Mouse (Mus musculus) heart, embryonic 14.5 days (tissue): Measurements from ENCODE around the gene Gm37240. TPM values are rescaled to one million over a fixed set of nuclear protein-coding genes. Genes with fewer than 3 reads are reported as not detected.

Source experiments
- ATAC-seq: fragments of 200-750 bp; cut with Nextera tagmentation; 2 replicates; pipeline ENCODE4 v1.8.0; 2017; ENCODE audit warnings: low read depth, moderate TSS enrichment; ENCODE audit not compliant: insufficient number of reproducible peaks, insufficient read depth, low FRiP score
- H3K27ac ChIP-seq, 2 experiments: fragments of 200-500 bp in 1 of 2; fragments of 300-500 bp in 1 of 2; sonication (generic) in 1 of 2; replicated peaks in 1 of 2; 2 replicates each; pipeline ENCODE4 v1.5.1; 2012 to 2014; ENCODE audit warnings: low read depth in 2 of 2, low read length in 2 of 2, control low read depth in 1 of 2, mild to moderate bottlenecking in 1 of 2, mixed read lengths in 1 of 2; ENCODE audit not compliant: control insufficient read depth in 1 of 2, insufficient read depth in 1 of 2
- H3K27me3 ChIP-seq: fragments of 300-500 bp; sonication (generic); 2 replicates; pipeline ENCODE4 v1.6.1; 2014; ENCODE audit warnings: mild to moderate bottlenecking, low read length, control low read depth; ENCODE audit not compliant: control insufficient read depth, insufficient read depth
- H3K36me3 ChIP-seq: fragments of 300-500 bp; sonication (generic); 2 replicates; pipeline ENCODE4 v1.6.1; 2014; ENCODE audit warnings: mild to moderate bottlenecking, control low read depth, low read length, mixed read lengths; ENCODE audit not compliant: control insufficient read depth, insufficient read depth
- H3K4me1 ChIP-seq, 2 experiments: fragments of 200-500 bp in 1 of 2; fragments of 300-500 bp in 1 of 2; sonication (generic) in 1 of 2; 2 replicates each; pipeline ENCODE4 v1.6.1; 2012 to 2014; ENCODE audit warnings: low read length in 2 of 2, control low read depth in 1 of 2, mixed read lengths in 1 of 2; ENCODE audit not compliant: control insufficient read depth in 2 of 2, insufficient read depth in 2 of 2
- H3K4me2 ChIP-seq: fragments of 300-500 bp; sonication (generic); 2 replicates; pipeline ENCODE4 v1.6.1; 2014; ENCODE audit warnings: mild to moderate bottlenecking, low read length
- H3K4me3 ChIP-seq, 2 experiments: fragments of 200-500 bp in 1 of 2; fragments of 300-500 bp in 1 of 2; sonication (generic) in 1 of 2; 2 replicates each; pipeline ENCODE4 v1.5.1; 2012 to 2014; ENCODE audit warnings: low read length in 2 of 2, mild to moderate bottlenecking in 2 of 2, control low read depth in 1 of 2, low read depth in 1 of 2, moderate library complexity in 1 of 2; ENCODE audit not compliant: control insufficient read depth in 1 of 2, insufficient read depth in 1 of 2
- H3K9ac ChIP-seq: fragments of 300-500 bp; sonication (generic); 2 replicates; pipeline ENCODE4 v1.6.1; 2014; ENCODE audit warnings: mild to moderate bottlenecking, low read length
- H3K9me3 ChIP-seq: fragments of 300-500 bp; sonication (generic); 2 replicates; pipeline ENCODE4 v1.6.1; 2016; ENCODE audit warnings: low read length, control low read depth; ENCODE audit not compliant: control insufficient read depth
- WGBS: fragments of 180-500 bp; shearing (Covaris S2); extraction: QIAGEN DNeasy Blood & Tissue Kit; methylation state at CpG from one replicate; pipeline ENCODE4 v1.1.7; 2014; 5-methylcytosine and 5-hydroxymethylcytosine counted together
- polyA plus RNA-seq: library from polyadenylated mRNA; unstranded; fragments of >200 nt; fragmentation: Nextera tagmentation; extraction: Ambion mirVana; gene quantifications from 2 replicates; pipeline ENCODE4 v1.2.1, GENCODE M21; 2014

The Gm37240 gene
- polyA plus RNA-seq, 1 experiment from 2014 or later = 12.3 TPM

- 83% methylated on average over 9 of the region's 9 CpGs for WGBS
- no peak for ATAC-seq
- Histone ChIP-seq H3K4me2 (no peak overlapping the region), H3K36me3 (no peaks in the 10 kb centered on the region), H3K4me3 (no peak overlapping the region), H3K4me1 (no peaks in the 10 kb centered on the region), H3K9me3 (no peaks in the 10 kb centered on the region), H3K27me3 (no peaks in the 10 kb centered on the region), H3K9ac (no peak overlapping the region), H3K27ac (no peak overlapping the region)
Measured at GRCm38 (mm10) chr3:85295229-85295628, 592.1 kb downstream of the Gm37240 start.

DNA sequence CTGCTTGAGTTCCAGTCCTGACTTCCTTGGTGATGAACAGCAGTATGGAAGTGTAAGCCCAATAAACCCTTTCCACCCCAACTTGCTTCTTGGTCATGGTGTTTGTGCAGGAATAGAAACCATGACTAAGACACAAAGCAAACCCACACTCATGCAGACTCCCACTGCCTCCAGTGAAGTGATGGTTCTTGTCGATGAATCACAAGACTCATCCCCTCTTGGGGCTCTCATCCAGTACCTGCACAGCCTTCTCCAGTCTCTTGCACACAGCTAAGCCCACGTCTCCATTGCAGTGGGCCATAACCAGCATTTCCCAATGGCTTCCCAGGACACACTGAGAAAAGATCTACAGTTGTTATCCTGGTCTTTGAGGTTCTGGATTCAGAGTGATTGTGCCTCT lies 599.7 kb downstream of the Gm37240 start:
- H3K4me2 ChIP-seq = no peak overlapping the region
- WGBS = 65% methylated on average over 2 of the region's 2 CpGs
- H3K9me3 ChIP-seq = no peaks in the 10 kb centered on the region
- no peak overlapping the region for H3K4me3 ChIP-seq
- no peak overlapping the region for H3K9ac ChIP-seq
- ATAC-seq = no peak
- H3K27me3 ChIP-seq = no peaks in the 10 kb centered on the region
- H3K27ac ChIP-seq = no peak overlapping the region
- H3K4me1 ChIP-seq = no peaks in the 10 kb centered on the region
- no peaks in the 10 kb centered on the region for H3K36me3 ChIP-seq

DNA sequence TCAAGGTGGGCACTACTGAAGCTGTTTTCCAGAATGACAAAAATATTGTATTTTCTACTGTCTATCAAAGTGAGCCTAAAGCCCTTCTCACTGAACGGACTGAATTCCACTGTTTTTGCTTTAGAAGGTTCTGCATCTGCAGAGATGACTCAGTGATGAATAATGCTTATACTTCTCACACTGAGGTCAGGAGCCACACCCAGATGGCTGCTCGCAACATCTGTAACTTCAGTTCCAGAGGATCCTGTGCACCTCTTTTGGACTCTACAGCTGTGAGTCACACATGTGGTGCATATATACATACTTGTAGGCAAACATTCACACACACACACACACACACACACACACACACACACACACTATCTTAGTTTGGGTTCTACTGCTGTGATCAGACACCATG lies 602.8 kb downstream of the Gm37240 start:
- no peak overlapping the region for H3K4me3 ChIP-seq
- H3K27ac ChIP-seq = no peak overlapping the region
- ATAC-seq = no peak
- H3K27me3 ChIP-seq = no peaks in the 10 kb centered on the region
- no peaks in the 10 kb centered on the region for H3K4me1 ChIP-seq
- no peaks in the 10 kb centered on the region for H3K9me3 ChIP-seq
- no peak overlapping the region for H3K4me2 ChIP-seq
- H3K9ac ChIP-seq = no peak overlapping the region
- no peaks in the 10 kb centered on the region for H3K36me3 ChIP-seq
- 72% methylated on average over 2 of the region's 2 CpGs for WGBS

DNA sequence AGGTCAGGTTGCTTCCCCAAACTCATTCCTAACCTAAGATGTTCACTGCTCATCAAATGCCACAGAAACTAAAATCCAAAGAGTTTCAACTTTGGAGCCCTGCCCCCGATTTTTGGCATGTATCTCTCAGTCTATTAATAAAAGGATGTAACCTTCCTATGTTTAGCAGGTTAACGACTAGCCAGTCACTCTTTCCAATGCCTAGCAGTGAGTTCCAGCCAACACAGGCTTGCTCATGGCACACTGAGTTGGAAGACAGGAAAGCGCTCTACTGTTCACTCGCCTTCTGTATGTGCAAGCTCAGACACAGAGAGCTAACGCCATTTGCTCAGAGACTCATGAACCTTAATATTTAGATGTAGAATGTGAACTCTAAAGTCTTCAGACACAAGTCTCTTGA lies 604.5 kb downstream of the Gm37240 start:
- Histone ChIP-seq H3K27ac (no peak overlapping the region), H3K4me2 (no peak overlapping the region), H3K4me1 (no peaks in the 10 kb centered on the region), H3K36me3 (no peaks in the 10 kb centered on the region), H3K9ac (no peak overlapping the region), H3K9me3 (no peaks in the 10 kb centered on the region), H3K4me3 (no peak overlapping the region), H3K27me3 (no peaks in the 10 kb centered on the region)
- WGBS = 78% methylated on average over 5 of the region's 5 CpGs
- no peak for ATAC-seq

GRCm38 (mm10) chr3:85275075-85275474 lies 612.2 kb downstream of the Gm37240 start:
- no peaks in the 10 kb centered on the region for H3K36me3 ChIP-seq
- H3K27me3 ChIP-seq = no peaks in the 10 kb centered on the region
- 0 out of 4 replicates have a peak overlapping the region, but pooled peaks of 1 of the 2 experiments have one; percentile 3 for H3K27ac ChIP-seq
- no peak overlapping the region for H3K4me3 ChIP-seq
- peak; percentile 61 for ATAC-seq
- 16% methylated on average over 10 of the region's 10 CpGs for WGBS
- no peaks in the 10 kb centered on the region for H3K9me3 ChIP-seq
- peak overlapping the region; percentile 35 for H3K4me2 ChIP-seq
- H3K4me1 ChIP-seq = peaks cover 10 to 13% of the 10 kb centered on the region in 2 experiments
- no peak overlapping the region for H3K9ac ChIP-seq

DNA sequence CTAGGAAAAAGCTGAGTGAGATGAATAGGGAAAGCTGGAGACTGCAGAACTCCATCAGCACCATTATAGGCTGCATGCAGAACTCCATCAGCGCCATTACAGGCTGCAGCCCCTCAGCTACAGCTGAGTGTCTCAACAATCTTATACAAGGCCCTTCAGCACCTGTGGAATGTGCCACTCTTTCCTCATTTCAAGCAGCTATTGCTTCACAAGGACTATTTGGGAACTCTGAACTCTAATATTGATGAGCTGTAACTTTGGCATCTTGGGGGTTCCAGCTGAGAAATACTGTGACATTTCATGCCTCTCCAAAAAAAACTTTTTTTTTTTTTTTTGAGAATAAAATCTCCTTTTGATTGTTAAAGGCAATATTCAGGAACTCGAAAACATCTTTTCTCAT lies 615.8 kb downstream of the Gm37240 start:
- Histone ChIP-seq H3K4me2 (no peak overlapping the region), H3K27ac (no peak overlapping the region), H3K9me3 (peaks cover 7% of the 10 kb centered on the region; the same call in 1 of the 2 replicates), H3K4me3 (no peak overlapping the region), H3K9ac (no peak overlapping the region), H3K27me3 (no peaks in the 10 kb centered on the region), H3K36me3 (no peaks in the 10 kb centered on the region), H3K4me1 (peaks cover 10 to 13% of the 10 kb centered on the region in 2 experiments)
- 90% methylated on average over 2 of the region's 2 CpGs for WGBS
- no peak for ATAC-seq

GRCm38 (mm10) chr3:85264963-85265362 lies 622.4 kb downstream of the Gm37240 start:
- no peaks in the 10 kb centered on the region for H3K36me3 ChIP-seq
- H3K9ac ChIP-seq = no peak overlapping the region
- WGBS = 66% methylated on average over 2 of the region's 2 CpGs
- H3K4me2 ChIP-seq = no peak overlapping the region
- ATAC-seq = no peak
- peaks cover 7% of the 10 kb centered on the region; the same call in 1 of the 2 replicates for H3K9me3 ChIP-seq
- no peak overlapping the region for H3K27ac ChIP-seq
- no peak overlapping the region for H3K4me3 ChIP-seq
- H3K27me3 ChIP-seq = no peaks in the 10 kb centered on the region
- H3K4me1 ChIP-seq = peaks cover 4 to 10% of the 10 kb centered on the region in 2 experiments

DNA sequence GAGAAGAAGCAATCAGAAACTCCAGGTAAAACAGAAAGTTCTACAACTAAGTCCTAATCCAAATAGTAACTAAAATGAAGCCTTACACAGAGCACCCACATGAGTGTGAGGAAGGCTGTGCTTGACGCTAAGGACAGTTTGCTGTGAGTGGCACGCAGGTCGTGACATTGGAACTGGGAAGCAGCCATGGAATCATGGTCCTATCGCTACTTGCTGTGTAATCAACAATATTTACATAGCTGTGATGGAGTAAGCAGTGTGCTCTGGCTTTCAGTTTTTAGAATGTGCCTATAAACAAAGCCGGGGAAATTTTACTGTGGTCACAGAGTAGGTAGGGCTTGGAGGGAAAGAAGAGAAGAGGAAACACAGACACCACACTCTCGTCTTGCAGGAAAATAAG lies 622.8 kb downstream of the Gm37240 start:
- no peak for ATAC-seq
- peaks cover 4 to 10% of the 10 kb centered on the region in 2 experiments for H3K4me1 ChIP-seq
- H3K27ac ChIP-seq = no peak overlapping the region
- no peak overlapping the region for H3K4me2 ChIP-seq
- no peak overlapping the region for H3K4me3 ChIP-seq
- no peak overlapping the region for H3K9ac ChIP-seq
- H3K9me3 ChIP-seq = peaks cover 5% of the 10 kb centered on the region; the same call in 1 of the 2 replicates
- no peaks in the 10 kb centered on the region for H3K27me3 ChIP-seq
- H3K36me3 ChIP-seq = no peaks in the 10 kb centered on the region
- 72% methylated on average over 6 of the region's 6 CpGs for WGBS
